Mouse (Mus musculus): Measurements from ENCODE around the gene Speer4b. TPM values are rescaled to one million over a fixed set of nuclear protein-coding genes. Genes with fewer than 3 reads are reported as not detected.

Speer4b gene
- polyA plus RNA-seq (2017; shearing (Covaris generic)), result not detected

GRCm38 (mm10) chr5:27501338-27501737, at the start of gene Speer4b:
Gene Speer4b (minus strand): TSS chr5:27501438.

Data from effector memory CD4-positive, alpha-beta T cell, adult 7 months (primary cell).